Mouse (Mus musculus) forebrain, postnatal 0 days (tissue): ENCODE data around the gene Tcaim. TPM values are rescaled to one million over a fixed set of nuclear protein-coding genes. Genes with fewer than 3 reads are reported as not detected.

ENCODE experiments used
- ATAC-seq: fragments of 200-750 bp; cut with Nextera tagmentation; 2 replicates; pipeline ENCODE4 v1.8.0; 2017; ENCODE audit warnings: mild to moderate bottlenecking, moderate library complexity
- DNase-seq: peaks from one replicate; pipeline ENCODE4 v3.0.0-alpha.2; 2015
- H3K27ac ChIP-seq: fragments of 300-500 bp; sonication (generic); 2 replicates; pipeline ENCODE4 v1.5.1; 2014; ENCODE audit warnings: low read depth, mild to moderate bottlenecking, antibody characterized with exemption, low read length, moderate library complexity, mixed read lengths
- H3K27me3 ChIP-seq: fragments of 300-500 bp; sonication (generic); 2 replicates; pipeline ENCODE4 v1.6.1; 2014; ENCODE audit warnings: mild to moderate bottlenecking, low read length, mixed read lengths; ENCODE audit not compliant: insufficient read depth
- H3K36me3 ChIP-seq: fragments of 300-500 bp; sonication (generic); 2 replicates; pipeline ENCODE4 v1.6.1; 2014; ENCODE audit warnings: mild to moderate bottlenecking, moderate library complexity; ENCODE audit not compliant: insufficient read depth
- H3K4me1 ChIP-seq: fragments of 300-500 bp; sonication (generic); 2 replicates; pipeline ENCODE4 v1.6.1; 2014; ENCODE audit warnings: antibody characterized with exemption; ENCODE audit not compliant: insufficient read depth
- H3K4me2 ChIP-seq: fragments of 300-500 bp; sonication (generic); 2 replicates; pipeline ENCODE4 v1.6.1; 2014; ENCODE audit warnings: low read depth, mild to moderate bottlenecking, moderate library complexity
- H3K4me3 ChIP-seq: fragments of 300-500 bp; sonication (generic); 2 replicates; pipeline ENCODE4 v1.5.1; 2014; ENCODE audit warnings: low read depth, low read length, mixed read lengths
- H3K9ac ChIP-seq: fragments of 300-500 bp; sonication (generic); 2 replicates; pipeline ENCODE4 v1.6.1; 2014; ENCODE audit warnings: mild to moderate bottlenecking
- H3K9me3 ChIP-seq: fragments of 300-500 bp; sonication (generic); 2 replicates; pipeline ENCODE4 v1.6.1; 2016; ENCODE audit warnings: low read length
- CTCF ChIP-seq: sonication (generic); IDR thresholded peaks from 2 replicates; pipeline ENCODE4 v1.5.1; 2016; ENCODE audit warnings: antibody characterized with exemption, control low read depth, low read depth
- WGBS: fragments of 180-500 bp; shearing (Covaris S2); extraction: QIAGEN DNeasy Blood & Tissue Kit; methylation state at CpG from one replicate; pipeline ENCODE4 v1.1.7; 2014; 5-methylcytosine and 5-hydroxymethylcytosine counted together
- polyA plus RNA-seq: library from polyadenylated mRNA; unstranded; fragments of >200 nt; fragmentation: Nextera tagmentation; extraction: Ambion mirVana; gene quantifications from 2 replicates; pipeline ENCODE4 v1.2.1, GENCODE M21; 2015
- total RNA-seq: library from RNA; depleted of rRNA; stranded (reverse); fragments of >200 nt; gene quantifications from 2 replicates; pipeline ENCODE4 v1.2.3, GENCODE M21; 2014; rRNA removed

The Tcaim gene
- total RNA-seq (15.4 and 18.7 TPM in 2 replicates), polyA plus RNA-seq (3.8 and 5.4 TPM in 2 replicates)

DNA sequence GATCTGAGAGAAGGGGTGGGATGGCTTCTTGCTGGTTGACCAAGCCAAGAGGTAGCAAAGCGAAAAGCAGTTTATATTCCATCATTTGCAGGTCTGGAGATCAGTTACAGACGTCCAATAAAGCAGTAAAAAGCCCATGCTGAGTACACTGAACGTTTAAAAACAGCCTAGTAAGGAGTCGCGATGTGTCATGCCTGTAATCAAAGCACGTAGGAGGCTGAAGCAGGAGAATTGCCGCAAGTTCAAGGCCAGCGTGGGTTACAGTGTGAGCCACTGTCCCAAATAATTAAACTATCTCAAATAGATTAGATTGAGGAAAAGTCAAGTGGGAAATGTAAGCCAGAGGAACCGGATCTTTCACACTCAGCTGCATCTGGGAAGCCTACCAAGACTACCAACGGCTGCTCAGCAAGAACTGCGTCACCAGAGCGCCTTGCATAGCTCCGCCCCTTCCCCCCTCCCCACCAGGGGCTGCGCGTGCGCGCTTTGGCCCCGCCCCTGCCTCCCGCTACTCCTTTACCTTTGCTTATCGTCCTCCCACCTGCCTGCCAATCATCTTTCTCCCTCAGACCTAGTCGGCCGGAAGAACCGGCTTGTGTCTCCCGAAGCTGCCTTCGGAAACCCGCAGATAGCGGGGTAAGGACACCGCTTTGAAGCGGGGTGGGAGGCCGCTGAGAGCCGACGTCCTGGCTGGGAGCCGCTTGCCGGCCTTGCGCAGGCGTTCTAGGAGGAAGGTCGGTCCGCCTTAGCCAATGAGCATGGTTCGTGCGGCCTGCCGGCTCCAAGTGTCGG is at the start of gene Tcaim:
Gene Tcaim, plus strand, starts transcription at position 487 of the 792 bp plus-strand sequence.
- ATAC-seq = peak; percentile 99
- Histone ChIP-seq H3K9ac (peak within 1 kb of the TSS; percentile 72), H3K9me3 (no peaks in the 10 kb centered on the region), H3K27ac (peak within 1 kb of the TSS; percentile 90), H3K36me3 (no peaks in the 10 kb centered on the region), H3K4me3 (peak within 1 kb of the TSS; percentile 60), H3K4me1 (0 out of 2 replicates have a peak, but pooled peaks cover 3% of the 10 kb centered on the region), H3K27me3 (no peaks in the 10 kb centered on the region), H3K4me2 (peak within 1 kb of the TSS; percentile 70)
- no peak for TF ChIP-seq CTCF
- peak; percentile 97 for DNase-seq
- WGBS = 9% methylated on average over 42 of the region's 42 CpGs

DNA sequence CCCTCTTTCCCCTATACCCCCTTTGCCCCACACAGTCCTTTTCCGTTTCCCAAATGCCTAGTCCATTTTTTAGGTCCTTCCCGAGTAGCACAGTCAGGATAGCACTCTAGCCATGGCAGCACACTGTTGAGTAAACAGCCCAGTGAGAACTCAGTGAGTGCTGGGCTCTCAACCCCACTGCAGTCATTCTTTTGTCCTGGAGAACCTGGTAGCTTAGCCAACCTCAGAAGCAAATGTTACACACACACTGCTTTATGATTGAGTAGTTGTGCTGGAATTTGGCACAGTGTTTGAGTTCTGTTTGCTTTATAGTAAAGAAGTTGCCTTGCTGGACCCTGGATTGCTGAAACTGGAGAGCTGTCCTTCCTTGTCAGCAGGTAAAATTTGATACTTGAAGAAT is 47.7 kb upstream of the Tcaim start:
- H3K27ac ChIP-seq = no peak overlapping the region
- TF ChIP-seq CTCF = no peak
- no peaks in the 10 kb centered on the region for H3K4me1 ChIP-seq
- no peaks in the 10 kb centered on the region for H3K36me3 ChIP-seq
- H3K27me3 ChIP-seq = no peaks in the 10 kb centered on the region
- ATAC-seq (no peak), DNase-seq (no peak)
- no peaks in the 10 kb centered on the region for H3K9me3 ChIP-seq
- H3K4me2 ChIP-seq = no peak overlapping the region
- no peak overlapping the region for H3K9ac ChIP-seq
- H3K4me3 ChIP-seq = no peak overlapping the region
- WGBS = 45% methylated on average over 2 of the region's 2 CpGs

DNA sequence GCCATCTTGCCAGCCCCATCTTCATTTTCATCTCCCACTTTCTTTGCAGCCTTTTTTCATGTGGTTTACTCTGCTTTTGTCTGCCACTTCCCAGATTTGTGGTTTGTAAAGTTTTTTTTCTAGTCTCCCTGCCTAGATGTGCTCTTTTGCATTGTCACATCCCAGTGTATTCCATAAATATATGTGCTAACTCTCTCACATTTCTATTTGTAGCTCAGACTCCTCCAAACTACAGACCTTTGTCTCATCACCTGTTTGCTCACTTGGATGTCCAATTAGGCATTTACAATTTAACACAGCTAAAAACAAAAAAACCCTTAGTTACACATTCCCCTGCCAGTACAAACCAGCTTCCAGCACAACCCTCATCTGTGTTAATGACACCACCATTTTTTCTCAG is 45.2 kb upstream of the Tcaim start:
- no peaks in the 10 kb centered on the region for H3K4me1 ChIP-seq
- no peak overlapping the region for H3K4me2 ChIP-seq
- no peaks in the 10 kb centered on the region for H3K36me3 ChIP-seq
- ATAC-seq (no peak), DNase-seq (no peak)
- no peaks in the 10 kb centered on the region for H3K27me3 ChIP-seq
- H3K9me3 ChIP-seq = no peaks in the 10 kb centered on the region
- no peak overlapping the region for H3K4me3 ChIP-seq
- H3K9ac ChIP-seq = no peak overlapping the region
- no peak overlapping the region for H3K27ac ChIP-seq
- TF ChIP-seq CTCF = no peak

GRCm38 (mm10) chr9:122785231-122785630 is 20.1 kb upstream of the Tcaim start:
- Histone ChIP-seq H3K9me3 (no peaks in the 10 kb centered on the region), H3K27me3 (no peaks in the 10 kb centered on the region), H3K4me1 (no peaks in the 10 kb centered on the region), H3K4me3 (no peak overlapping the region), H3K4me2 (no peak overlapping the region), H3K36me3 (no peaks in the 10 kb centered on the region), H3K27ac (no peak overlapping the region), H3K9ac (no peak overlapping the region)
- ATAC-seq (no peak), DNase-seq (no peak)
- 74% methylated on average over 5 of the region's 5 CpGs for WGBS
- TF ChIP-seq CTCF = no peak

DNA sequence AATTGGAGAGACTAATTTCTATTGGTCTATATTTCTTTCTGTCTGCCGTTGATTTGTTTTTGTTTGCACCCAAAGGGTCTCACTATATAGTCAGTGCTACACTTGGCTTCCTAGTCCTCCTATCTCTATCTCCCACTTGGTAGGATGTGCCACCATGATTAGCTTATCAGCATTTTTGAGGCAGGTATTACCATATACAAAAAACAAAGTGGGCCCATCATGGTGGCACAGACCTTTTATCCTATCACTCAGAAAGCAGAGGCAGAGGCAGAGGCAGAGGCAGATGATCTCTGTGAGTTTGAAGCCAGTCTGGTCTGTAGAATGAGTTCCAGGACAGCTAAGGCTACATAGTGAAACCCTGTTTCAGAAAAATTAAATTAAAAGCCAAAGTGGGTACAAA is 18.8 kb upstream of the Tcaim start:
- Histone ChIP-seq H3K4me1 (no peaks in the 10 kb centered on the region), H3K9ac (no peak overlapping the region), H3K4me2 (no peak overlapping the region), H3K9me3 (no peaks in the 10 kb centered on the region), H3K36me3 (no peaks in the 10 kb centered on the region), H3K4me3 (no peak overlapping the region), H3K27me3 (no peaks in the 10 kb centered on the region), H3K27ac (no peak overlapping the region)
- no peak for ATAC-seq
- WGBS = 95% methylated on average over 1 of the region's 1 CpGs
- no peak for TF ChIP-seq CTCF
- DNase-seq = no peak

DNA sequence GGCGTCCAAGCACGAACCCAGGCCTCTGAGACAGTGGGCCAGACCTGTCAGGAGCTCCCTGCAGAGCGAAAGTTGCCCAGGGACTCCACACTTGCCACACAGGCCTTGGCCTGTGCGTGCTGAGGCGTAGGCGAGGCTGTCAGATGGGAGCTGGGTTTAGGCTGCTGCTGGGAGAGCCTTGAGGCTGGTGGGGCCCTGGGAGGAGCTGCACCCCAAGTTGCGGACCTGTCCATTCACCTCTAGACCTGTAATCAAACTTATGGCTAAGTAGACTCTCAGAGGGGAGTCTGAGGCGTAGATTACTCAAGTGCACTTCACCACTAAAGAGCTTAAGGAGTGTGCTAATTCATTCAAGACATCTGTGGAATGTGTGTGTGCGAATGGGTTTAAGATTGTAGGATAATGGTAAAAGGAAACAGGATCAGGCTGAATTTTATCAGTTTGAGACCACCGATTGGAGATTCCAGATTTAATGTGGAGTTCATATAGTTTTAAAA is 554 bp downstream of the Tcaim start:
- Histone ChIP-seq H3K9ac (peak overlapping the region; percentile 72), H3K9me3 (no peaks in the 10 kb centered on the region), H3K27me3 (no peaks in the 10 kb centered on the region), H3K4me1 (0 out of 2 replicates have a peak, but pooled peaks cover 3% of the 10 kb centered on the region), H3K27ac (peak overlapping the region; percentile 90), H3K4me2 (peak overlapping the region; percentile 70), H3K4me3 (peak overlapping the region; percentile 60), H3K36me3 (no peaks in the 10 kb centered on the region)
- peak; percentile 15; the same call in 1 of the 2 replicates for ATAC-seq
- WGBS = 11% methylated on average over 10 of the region's 10 CpGs
- no peak for DNase-seq
- TF ChIP-seq CTCF = no peak; the same call in 1 of the 2 replicates

- DNase-seq = no peak
- Histone ChIP-seq H3K4me3 (no peak overlapping the region), H3K4me2 (no peak overlapping the region), H3K9me3 (no peaks in the 10 kb centered on the region), H3K9ac (no peak overlapping the region), H3K4me1 (0 out of 2 replicates have a peak, but pooled peaks cover 3% of the 10 kb centered on the region), H3K36me3 (peaks cover 5% of the 10 kb centered on the region; the same call in 1 of the 2 replicates), H3K27me3 (no peaks in the 10 kb centered on the region), H3K27ac (no peak overlapping the region)
- whole genome bisulfite sequencing = 96% methylated on average over 2 of the region's 2 CpGs
- no peak for TF ChIP-seq CTCF
- no peak for ATAC-seq
Measured at GRCm38 (mm10) chr9:122807186-122807585, 1.8 kb downstream of the Tcaim start.
